Mouse (Mus musculus) hindbrain, embryonic 13.5 days (tissue): ENCODE results near the gene Cabp2. TPM values are rescaled to one million over a fixed set of nuclear protein-coding genes. Genes with fewer than 3 reads are reported as not detected.
A peak's percentile ranks its signal among the peaks of the same experiment; 100 is the strongest.

Experiments
- ATAC-seq: fragments of 200-750 bp; cut with Nextera tagmentation; 2 replicates; pipeline ENCODE4 v1.8.0; 2017; ENCODE audit warnings: moderate TSS enrichment; ENCODE audit not compliant: low FRiP score
- H3K27ac ChIP-seq: fragments of 300-500 bp; sonication (generic); 2 replicates; pipeline ENCODE4 v1.5.1; 2015; ENCODE audit warnings: inconsistent platforms, mild to moderate bottlenecking, moderate library complexity
- H3K27me3 ChIP-seq: fragments of 300-500 bp; sonication (generic); 2 replicates; pipeline ENCODE4 v1.6.1; 2015; ENCODE audit warnings: mild to moderate bottlenecking, inconsistent platforms
- H3K36me3 ChIP-seq: fragments of 300-500 bp; sonication (generic); 2 replicates; pipeline ENCODE4 v1.6.1; 2015; ENCODE audit warnings: mild to moderate bottlenecking, inconsistent platforms
- H3K4me1 ChIP-seq: fragments of 300-500 bp; sonication (generic); replicated peaks from 2 replicates; pipeline ENCODE4 v1.6.1; 2015; ENCODE audit warnings: inconsistent platforms
- H3K4me2 ChIP-seq: fragments of 300-500 bp; sonication (generic); 2 replicates; pipeline ENCODE4 v1.6.1; 2015; ENCODE audit warnings: inconsistent platforms, mild to moderate bottlenecking, moderate library complexity
- H3K4me3 ChIP-seq: fragments of 300-500 bp; sonication (generic); 2 replicates; pipeline ENCODE4 v1.5.1; 2015; ENCODE audit warnings: mild to moderate bottlenecking, inconsistent platforms
- H3K9ac ChIP-seq: fragments of 300-500 bp; sonication (generic); 2 replicates; pipeline ENCODE4 v1.6.1; 2015; ENCODE audit warnings: mild to moderate bottlenecking, inconsistent platforms
- H3K9me3 ChIP-seq: fragments of 300-500 bp; sonication (generic); 2 replicates; pipeline ENCODE4 v1.6.1; 2016; ENCODE audit warnings: inconsistent platforms
- WGBS: fragments of 180-500 bp; shearing (Covaris S2); methylation state at CpG from one replicate; pipeline ENCODE4 v1.1.7; 2015; 5-methylcytosine and 5-hydroxymethylcytosine counted together
- polyA plus RNA-seq: library from polyadenylated mRNA; unstranded; fragments of >200 nt; fragmentation: Nextera tagmentation; extraction: Ambion mirVana; gene quantifications from 2 replicates; pipeline ENCODE4 v1.2.1, GENCODE M21; 2015

Cabp2 gene
- polyA plus RNA-seq, 1 experiment from 2014 or later = not detected

DNA sequence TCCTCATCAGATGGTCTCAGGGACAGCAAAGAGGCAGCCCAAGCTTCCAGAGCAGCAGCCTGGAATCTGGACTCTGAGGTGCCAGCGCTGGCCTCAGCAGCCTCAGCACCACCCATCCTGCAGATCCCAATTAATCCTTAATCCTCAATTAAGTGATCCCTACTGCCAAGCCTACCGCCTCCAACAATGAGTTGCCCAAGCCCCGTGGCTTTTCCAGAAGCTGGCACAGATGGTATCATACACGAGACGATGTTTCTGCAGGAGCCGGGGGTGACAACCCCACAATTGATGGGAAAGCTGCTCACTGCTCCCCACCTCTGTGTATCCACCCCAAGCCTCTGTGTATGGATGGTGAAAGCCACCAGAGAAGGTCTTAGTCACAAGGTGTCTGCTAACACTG lies 7.8 kb downstream of the Cabp2 start:
- WGBS = 75% methylated on average over 6 of the region's 6 CpGs
- Histone ChIP-seq H3K27ac (no peak overlapping the region), H3K4me1 (no peaks in the 10 kb centered on the region), H3K4me2 (no peak overlapping the region), H3K4me3 (no peak overlapping the region), H3K36me3 (no peaks in the 10 kb centered on the region), H3K9ac (no peak overlapping the region), H3K27me3 (peaks cover 26% of the 10 kb centered on the region; the same call in 1 of the 2 replicates), H3K9me3 (no peaks in the 10 kb centered on the region)
- ATAC-seq = no peak

DNA sequence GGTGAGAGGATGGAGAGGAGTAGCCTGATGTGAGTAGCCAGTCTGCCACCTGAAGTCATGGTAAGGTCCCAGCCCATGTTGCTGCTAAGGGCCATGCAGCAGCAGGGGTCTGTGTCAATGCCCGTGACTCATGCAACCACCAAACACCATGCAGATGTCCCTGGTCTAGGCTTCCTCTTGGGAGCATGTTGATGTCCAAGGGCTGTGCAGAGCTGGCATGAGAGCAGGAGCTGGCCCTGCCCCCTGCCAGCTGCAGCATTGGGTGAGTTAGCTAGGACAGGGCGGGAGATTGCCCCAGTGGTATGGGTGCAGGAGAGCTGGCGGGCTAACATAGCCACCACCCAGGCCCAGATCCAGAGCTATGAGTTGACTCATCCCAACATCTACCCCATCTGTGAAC lies 9.1 kb downstream of the Cabp2 start:
- WGBS = 91% methylated on average over 3 of the region's 3 CpGs
- peaks cover 22% of the 10 kb centered on the region; the same call in 1 of the 2 replicates for H3K27me3 ChIP-seq

DNA sequence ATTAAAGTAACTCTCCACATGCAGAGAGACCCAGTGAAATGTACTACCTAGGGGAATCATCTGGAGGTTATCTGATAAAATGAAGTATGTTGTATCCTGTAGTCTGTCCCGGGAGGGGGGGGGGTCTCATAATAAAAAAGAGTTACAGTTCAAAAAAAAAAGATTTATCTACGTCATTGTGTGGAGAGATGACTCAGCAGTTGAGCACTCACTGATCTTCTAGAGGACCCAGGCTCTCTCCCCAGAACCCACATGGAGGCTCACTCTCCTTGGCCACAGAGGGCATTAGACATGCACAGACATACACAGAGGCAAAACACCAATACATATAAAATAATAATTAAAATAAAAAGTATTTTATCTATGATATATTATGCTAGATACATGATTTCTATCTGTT lies 10.0 kb downstream of the Cabp2 start:
- H3K27ac ChIP-seq = no peak overlapping the region
- 68% methylated on average over 2 of the region's 2 CpGs for WGBS
- no peak overlapping the region for H3K4me2 ChIP-seq
- peaks cover 16% of the 10 kb centered on the region; the same call in 1 of the 2 replicates for H3K27me3 ChIP-seq
- peaks cover 6% of the 10 kb centered on the region for H3K4me1 ChIP-seq
- H3K9me3 ChIP-seq = no peaks in the 10 kb centered on the region
- no peak overlapping the region for H3K9ac ChIP-seq
- no peaks in the 10 kb centered on the region for H3K36me3 ChIP-seq
- no peak for ATAC-seq
- H3K4me3 ChIP-seq = no peak overlapping the region

More for the DNA sequence above, 9.1 kb downstream of the Cabp2 start:
- Histone ChIP-seq H3K9me3 (no peaks in the 10 kb centered on the region), H3K36me3 (no peaks in the 10 kb centered on the region), H3K4me3 (no peak overlapping the region), H3K27ac (no peak overlapping the region), H3K4me1 (no peaks in the 10 kb centered on the region), H3K9ac (no peak overlapping the region), H3K4me2 (no peak overlapping the region)
- ATAC-seq = no peak

DNA sequence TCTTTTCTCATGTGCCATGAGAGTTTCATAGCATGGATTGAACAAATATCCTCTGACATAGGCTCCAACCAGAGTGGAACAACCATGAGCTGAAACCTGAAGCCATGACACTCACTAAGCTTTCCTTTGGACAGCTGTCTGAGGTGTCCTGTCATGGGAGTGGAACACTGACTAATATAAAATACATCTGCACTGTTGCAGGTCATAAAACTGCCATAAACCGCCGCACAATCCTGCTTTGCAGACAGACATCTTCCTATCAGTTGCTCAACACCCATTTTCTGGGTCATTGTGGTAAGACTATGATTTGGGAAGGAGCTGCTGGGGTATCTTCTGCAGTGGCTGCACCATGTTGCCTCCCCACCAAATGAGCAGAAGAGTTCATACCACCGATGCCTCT lies 11.4 kb downstream of the Cabp2 start:
- Histone ChIP-seq H3K27me3 (peaks cover 8% of the 10 kb centered on the region; the same call in 1 of the 2 replicates), H3K9ac (no peak overlapping the region), H3K36me3 (no peaks in the 10 kb centered on the region), H3K27ac (no peak overlapping the region), H3K4me3 (no peak overlapping the region), H3K4me1 (peaks cover 13% of the 10 kb centered on the region), H3K4me2 (no peak overlapping the region), H3K9me3 (no peaks in the 10 kb centered on the region)
- 93% methylated on average over 3 of the region's 3 CpGs for WGBS
- ATAC-seq = no peak

DNA sequence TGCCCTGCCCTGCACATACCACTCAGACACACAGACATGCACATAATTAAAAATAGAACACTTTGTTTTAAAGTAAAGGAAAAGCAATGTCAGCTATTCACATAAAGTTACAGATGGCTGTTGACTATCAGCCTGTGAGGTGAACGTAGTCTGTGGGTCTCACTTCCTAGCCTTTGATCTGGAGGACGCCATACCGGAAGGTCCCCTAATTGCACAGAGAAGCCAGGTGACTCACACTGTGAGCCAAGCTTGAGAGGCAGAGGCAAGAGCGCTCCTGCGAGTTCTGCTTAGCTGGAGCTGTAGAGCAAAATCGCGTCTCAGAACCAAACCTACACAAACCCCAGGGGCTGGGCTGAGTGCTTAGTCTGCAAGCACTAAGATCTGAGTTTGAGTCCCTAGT lies 12.4 kb downstream of the Cabp2 start:
- no peak overlapping the region for H3K9ac ChIP-seq
- no peaks in the 10 kb centered on the region for H3K9me3 ChIP-seq
- no peak overlapping the region for H3K4me2 ChIP-seq
- H3K4me3 ChIP-seq = no peak overlapping the region
- peaks cover 23% of the 10 kb centered on the region for H3K4me1 ChIP-seq
- peaks cover 8% of the 10 kb centered on the region; the same call in 1 of the 2 replicates for H3K27me3 ChIP-seq
- no peak overlapping the region for H3K27ac ChIP-seq
- ATAC-seq = no peak
- WGBS = 81% methylated on average over 7 of the region's 7 CpGs
- no peaks in the 10 kb centered on the region for H3K36me3 ChIP-seq

DNA sequence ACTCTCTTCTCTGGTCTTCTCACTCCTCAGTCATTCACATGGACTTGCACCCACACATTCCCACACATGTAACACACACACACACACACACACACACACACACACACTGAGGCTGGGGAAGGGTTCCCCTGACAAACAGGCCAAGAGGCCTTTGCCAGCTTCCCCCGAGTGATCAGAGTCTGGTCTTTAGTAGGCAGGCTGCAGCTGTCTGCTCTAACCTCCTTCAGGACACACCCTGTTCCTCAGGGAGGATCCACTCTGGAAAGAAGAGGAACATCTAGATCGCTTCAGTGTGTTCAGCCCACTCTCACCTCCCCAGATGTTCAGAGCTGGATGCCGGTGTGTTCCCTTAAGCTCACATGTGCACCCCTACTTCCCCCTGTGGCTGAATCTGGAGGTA lies 13.0 kb downstream of the Cabp2 start:
- Histone ChIP-seq H3K4me3 (no peak overlapping the region), H3K27ac (no peak overlapping the region), H3K4me2 (no peak overlapping the region), H3K27me3 (peaks cover 4% of the 10 kb centered on the region), H3K4me1 (peaks cover 29% of the 10 kb centered on the region), H3K9ac (no peak overlapping the region), H3K36me3 (no peaks in the 10 kb centered on the region), H3K9me3 (no peaks in the 10 kb centered on the region)
- 80% methylated on average over 3 of the region's 3 CpGs for WGBS
- ATAC-seq = no peak

DNA sequence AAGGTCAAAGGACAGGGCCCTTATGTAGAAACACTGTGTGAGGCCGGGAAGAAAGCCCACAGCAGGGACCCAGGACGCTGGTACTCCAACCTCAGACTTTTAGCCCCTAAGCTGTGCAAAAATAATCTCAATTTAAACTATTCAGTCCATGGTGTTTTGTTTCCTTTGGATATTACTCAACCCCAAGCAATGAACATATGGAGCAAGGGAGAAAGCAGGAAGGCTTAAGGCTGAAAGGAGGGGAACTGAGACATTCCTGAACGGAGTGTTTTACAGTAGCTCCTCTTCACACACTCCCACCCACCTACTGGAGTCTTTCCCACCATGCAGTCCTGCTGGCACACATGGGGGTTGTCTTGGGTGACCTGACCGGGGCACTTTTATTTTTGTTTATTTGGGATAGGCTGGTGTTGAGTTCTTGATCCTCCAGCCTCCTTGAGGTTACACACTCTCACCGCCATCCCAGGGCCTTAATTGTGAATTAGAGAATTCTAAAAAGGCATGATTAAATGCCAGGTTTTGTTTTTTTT lies 13.5 kb downstream of the Cabp2 start:
- ATAC-seq = no peak
- 82% methylated on average over 5 of the region's 5 CpGs for WGBS

DNA sequence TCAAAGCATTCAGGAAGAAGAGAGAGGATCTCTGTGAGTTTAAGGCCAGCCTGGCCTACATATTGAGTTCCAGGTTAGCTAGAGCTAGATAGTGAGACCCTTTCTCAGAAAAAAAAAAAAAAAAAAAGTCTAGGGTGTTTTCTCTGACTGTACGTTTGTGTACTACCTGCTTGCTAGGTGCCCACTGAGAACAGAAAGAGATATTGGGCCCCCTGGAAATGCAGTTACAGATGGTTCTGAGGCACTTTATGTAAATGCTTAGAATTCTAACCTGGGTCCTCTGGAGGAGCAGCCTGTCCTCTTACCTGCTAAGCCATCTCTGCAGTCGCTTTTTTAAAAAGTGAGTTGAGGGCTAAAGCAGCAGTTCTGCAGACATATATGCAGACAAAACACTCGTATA lies 14.4 kb downstream of the Cabp2 start:
- Histone ChIP-seq H3K4me1 (peaks cover 44% of the 10 kb centered on the region), H3K4me3 (no peak overlapping the region), H3K9ac (no peak overlapping the region), H3K36me3 (no peaks in the 10 kb centered on the region), H3K27ac (no peak overlapping the region), H3K27me3 (peaks cover 10% of the 10 kb centered on the region; the same call in 1 of the 2 replicates), H3K9me3 (no peaks in the 10 kb centered on the region), H3K4me2 (peak overlapping the region; percentile 63)
- 74% methylated on average over 3 of the region's 3 CpGs for WGBS
- ATAC-seq = no peak

More for the DNA sequence above, 13.5 kb downstream of the Cabp2 start:
- Histone ChIP-seq H3K9me3 (no peaks in the 10 kb centered on the region), H3K4me2 (no peak overlapping the region), H3K36me3 (no peaks in the 10 kb centered on the region), H3K27me3 (peaks cover 6% of the 10 kb centered on the region; the same call in 1 of the 2 replicates), H3K27ac (no peak overlapping the region), H3K4me1 (peaks cover 34% of the 10 kb centered on the region), H3K9ac (no peak overlapping the region), H3K4me3 (no peak overlapping the region)

DNA sequence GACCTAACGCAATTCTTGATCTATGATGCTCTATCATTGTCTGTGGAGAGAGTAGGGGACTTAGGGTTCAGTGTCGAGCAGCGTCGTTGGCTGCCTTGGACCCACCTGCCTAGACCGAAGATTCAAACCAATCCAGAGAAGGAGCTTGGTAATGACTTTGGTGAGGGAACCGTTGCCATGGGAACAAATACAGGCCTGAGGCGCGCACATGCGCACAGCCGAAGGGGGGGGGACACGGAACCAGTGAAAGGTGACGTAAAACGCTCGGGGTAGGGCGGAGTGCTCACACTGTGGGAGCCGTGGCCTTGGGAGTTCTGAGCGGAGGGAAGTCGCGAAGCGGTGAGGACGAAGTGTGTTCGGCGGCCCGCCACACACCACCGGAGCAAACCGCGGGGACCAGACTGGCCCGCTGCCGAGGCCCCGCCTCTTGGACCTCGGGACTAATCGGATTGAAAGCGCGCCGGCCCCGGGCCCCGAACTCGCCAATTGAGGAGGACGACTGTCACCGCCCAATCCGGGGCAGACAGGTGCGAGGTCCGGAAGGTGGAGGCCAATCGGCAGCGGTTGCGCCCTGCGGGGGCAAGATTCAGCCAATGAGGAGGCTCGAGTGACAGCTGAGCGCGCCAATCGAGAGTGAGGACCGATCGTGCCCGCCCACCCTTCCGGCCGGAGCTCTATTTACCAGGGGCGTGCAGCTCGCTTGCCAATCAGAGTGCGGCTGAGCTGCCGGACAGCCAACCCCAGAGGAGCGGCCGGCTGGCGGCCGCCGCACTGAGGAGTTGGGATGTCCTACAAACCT lies 15.5 kb downstream of the Cabp2 start, which contains the start of gene Cdk2ap2:
Gene Cdk2ap2 (plus strand): TSS at position 541 of the 799 bp plus-strand sequence.
- peak within 1 kb of the TSS; percentile 69 for H3K9ac ChIP-seq
- H3K9me3 ChIP-seq = no peaks in the 10 kb centered on the region
- H3K4me1 ChIP-seq = peaks cover 54% of the 10 kb centered on the region
- H3K36me3 ChIP-seq = no peaks in the 10 kb centered on the region
- peak within 1 kb of the TSS; percentile 56 for H3K4me3 ChIP-seq
- under 1% methylated on average over 65 of the region's 65 CpGs for WGBS
- peak; percentile 93 for ATAC-seq
- peaks cover 15% of the 10 kb centered on the region for H3K27me3 ChIP-seq
- H3K27ac ChIP-seq = peak within 1 kb of the TSS; percentile 93
- H3K4me2 ChIP-seq = peak within 1 kb of the TSS; percentile 63

DNA sequence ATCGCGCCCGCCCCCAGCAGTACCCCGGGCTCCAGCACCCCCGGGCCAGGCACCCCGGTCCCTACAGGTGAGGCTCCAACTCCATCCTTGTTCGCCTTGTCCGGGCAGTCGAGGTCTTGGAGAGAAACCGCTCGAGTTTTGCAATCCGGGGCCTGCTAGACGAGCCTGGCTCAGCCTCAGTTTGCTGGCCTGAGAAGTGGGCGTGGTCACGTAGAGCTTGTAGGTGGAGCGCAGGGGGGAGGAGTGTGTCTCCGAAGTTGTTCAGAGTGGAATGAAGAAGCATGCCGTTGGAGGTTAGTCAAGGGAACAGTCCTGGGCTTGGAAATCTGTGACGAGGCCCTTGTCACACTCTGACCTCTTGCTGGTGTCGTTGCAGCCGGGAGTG lies 16.1 kb downstream of the Cabp2 start:
- no peaks in the 10 kb centered on the region for H3K9me3 ChIP-seq
- H3K4me2 ChIP-seq = peak overlapping the region; percentile 63
- H3K27ac ChIP-seq = peak overlapping the region; percentile 74
- ATAC-seq = peak; percentile 10
- peaks cover 60% of the 10 kb centered on the region for H3K4me1 ChIP-seq
- WGBS = 2% methylated on average over 21 of the region's 21 CpGs
- no peaks in the 10 kb centered on the region for H3K36me3 ChIP-seq
- peak overlapping the region; percentile 69 for H3K9ac ChIP-seq
- H3K4me3 ChIP-seq = peak overlapping the region; percentile 56
- H3K27me3 ChIP-seq = peaks cover 21% of the 10 kb centered on the region

DNA sequence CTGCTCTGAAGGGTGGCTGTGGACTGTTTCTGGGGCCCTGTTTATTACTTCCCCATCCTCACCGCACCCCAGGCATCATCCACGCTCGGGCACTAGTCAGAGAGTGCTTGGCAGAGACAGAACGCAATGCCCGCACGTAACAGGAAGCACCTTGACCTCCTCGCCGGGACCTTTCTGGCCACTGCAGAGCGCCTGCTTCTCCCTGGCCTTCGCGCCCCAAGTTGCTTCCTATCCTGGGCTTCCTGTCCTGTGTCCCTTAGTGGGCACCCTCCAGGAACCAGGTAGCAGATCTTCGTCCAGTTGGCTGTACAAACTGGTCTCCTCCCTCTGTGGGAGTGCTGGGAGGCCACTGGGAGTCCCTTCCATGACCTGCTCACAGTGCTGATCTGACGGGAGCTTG lies 17.0 kb downstream of the Cabp2 start:
- ATAC-seq = no peak
- peaks cover 3% of the 10 kb centered on the region for H3K36me3 ChIP-seq
- H3K4me1 ChIP-seq = peaks cover 67% of the 10 kb centered on the region
- H3K4me3 ChIP-seq = 0 out of 2 replicates have a peak overlapping the region, but pooled peaks have one; percentile 56
- 91% methylated on average over 13 of the region's 13 CpGs for WGBS
- H3K9ac ChIP-seq = 0 out of 2 replicates have a peak overlapping the region, but pooled peaks have one; percentile 35
- H3K4me2 ChIP-seq = peak overlapping the region; percentile 63; the same call in 1 of the 2 replicates
- peaks cover 31% of the 10 kb centered on the region for H3K27me3 ChIP-seq
- peak overlapping the region; percentile 12; the same call in 1 of the 2 replicates for H3K27ac ChIP-seq
- no peaks in the 10 kb centered on the region for H3K9me3 ChIP-seq

DNA sequence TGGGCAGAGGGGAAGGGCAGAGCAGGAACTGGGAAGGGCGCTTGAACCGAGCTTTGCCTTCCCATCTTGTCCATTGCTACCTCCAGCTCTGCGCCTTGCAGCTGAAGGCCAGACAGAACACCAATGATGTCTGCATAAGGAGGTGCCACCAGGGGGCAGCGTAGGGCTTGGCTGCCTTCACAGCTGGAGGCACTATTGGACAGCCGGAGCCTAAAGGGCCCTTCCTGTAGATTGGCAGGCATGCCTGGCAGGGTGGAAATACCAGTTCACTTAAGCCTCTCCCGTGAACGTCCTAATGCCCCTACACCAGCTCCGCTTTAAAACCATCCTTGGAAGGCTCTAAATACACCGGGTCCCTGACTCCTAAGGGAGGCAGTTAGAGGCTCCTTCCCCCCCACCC lies 17.7 kb downstream of the Cabp2 start:
- no peak for ATAC-seq
- H3K9me3 ChIP-seq = no peaks in the 10 kb centered on the region
- no peak overlapping the region; the same call in 1 of the 2 replicates for H3K4me3 ChIP-seq
- peaks cover 4% of the 10 kb centered on the region for H3K36me3 ChIP-seq
- H3K27ac ChIP-seq = peak overlapping the region; percentile 12; the same call in 1 of the 2 replicates
- H3K4me1 ChIP-seq = peaks cover 67% of the 10 kb centered on the region
- H3K9ac ChIP-seq = 0 out of 2 replicates have a peak overlapping the region, but pooled peaks have one; percentile 83
- H3K4me2 ChIP-seq = peak overlapping the region; percentile 69
- H3K27me3 ChIP-seq = peaks cover 32% of the 10 kb centered on the region
- WGBS = 12% methylated on average over 9 of the region's 9 CpGs
